Mouse (Mus musculus) heart, embryonic 16.5 days (tissue): ENCODE measurements at regions not wholly inside any gene's neighbourhood (a gene's known extent, or its start where the extent isn't known, plus 50 kb on each side); places are given as distances from the start of the nearest gene placed in this dataset.

Experiments used
- ATAC-seq: fragments of 200-750 bp; cut with Nextera tagmentation; replicated peaks from 2 replicates; pipeline ENCODE4 v1.8.0; 2017; ENCODE audit warnings: moderate number of reproducible peaks; ENCODE audit not compliant: insufficient read depth, low FRiP score; ENCODE audit errors: extremely low read depth
- H3K27ac ChIP-seq: fragments of 300-500 bp; sonication (generic); 2 replicates; pipeline ENCODE4 v1.5.1; 2014; ENCODE audit warnings: mild to moderate bottlenecking, low read length, control low read depth, moderate library complexity
- H3K27me3 ChIP-seq: fragments of 300-500 bp; sonication (generic); 2 replicates; pipeline ENCODE4 v1.6.1; 2014; ENCODE audit warnings: low read length, mixed read lengths; ENCODE audit not compliant: control insufficient read depth, insufficient read depth
- H3K36me3 ChIP-seq: fragments of 300-500 bp; sonication (generic); 2 replicates; pipeline ENCODE4 v1.6.1; 2014; ENCODE audit not compliant: control insufficient read depth, insufficient read depth
- H3K4me1 ChIP-seq: fragments of 300-500 bp; sonication (generic); 2 replicates; pipeline ENCODE4 v1.6.1; 2014; ENCODE audit warnings: low read length, mixed read lengths; ENCODE audit not compliant: control insufficient read depth, insufficient read depth
- H3K4me2 ChIP-seq: fragments of 300-500 bp; sonication (generic); 2 replicates; pipeline ENCODE4 v1.6.1; 2014; ENCODE audit warnings: low read depth, mild to moderate bottlenecking, control low read depth, low read length
- H3K4me3 ChIP-seq: fragments of 300-500 bp; sonication (generic); 2 replicates; pipeline ENCODE4 v1.5.1; 2014; ENCODE audit warnings: mild to moderate bottlenecking, control low read depth, low read length
- H3K9ac ChIP-seq: fragments of 300-500 bp; sonication (generic); 2 replicates; pipeline ENCODE4 v1.6.1; 2014; ENCODE audit warnings: low read length, control low read depth
- H3K9me3 ChIP-seq: fragments of 300-500 bp; sonication (generic); replicated peaks from 2 replicates; pipeline ENCODE4 v1.6.1; 2016; ENCODE audit warnings: low read length; ENCODE audit not compliant: control insufficient read depth
- WGBS: fragments of 180-500 bp; shearing (Covaris S2); extraction: QIAGEN DNeasy Blood & Tissue Kit; methylation state at CpG from one replicate; pipeline ENCODE4 v1.1.7; 2014; 5-methylcytosine and 5-hydroxymethylcytosine counted together

- no peak overlapping the region for H3K4me2 ChIP-seq
- H3K9ac ChIP-seq: no peak overlapping the region
- no peaks in the 10 kb centered on the region for H3K9me3 ChIP-seq
- ATAC-seq: no peak
- WGBS: 73% methylated on average over 6 of the region's 6 CpGs
- H3K4me3 ChIP-seq: no peak overlapping the region
- no peak overlapping the region for H3K27ac ChIP-seq
- H3K36me3 ChIP-seq: no peaks in the 10 kb centered on the region
- no peaks in the 10 kb centered on the region for H3K4me1 ChIP-seq
- H3K27me3 ChIP-seq: no peaks in the 10 kb centered on the region
These were observed 51.2 kb upstream of the Pja2 start for GRCm38 (mm10) chr17:64382894-64383293.

GRCm38 (mm10) chr17:64383600-64383999, 51.9 kb upstream of the Pja2 start:
- 88% methylated on average over 11 of the region's 11 CpGs for WGBS
- Histone ChIP-seq H3K9ac (no peak overlapping the region), H3K9me3 (no peaks in the 10 kb centered on the region), H3K4me3 (no peak overlapping the region), H3K4me2 (no peak overlapping the region), H3K27ac (no peak overlapping the region), H3K4me1 (no peaks in the 10 kb centered on the region), H3K36me3 (no peaks in the 10 kb centered on the region), H3K27me3 (no peaks in the 10 kb centered on the region)
- no peak for ATAC-seq

- H3K27ac ChIP-seq: no peak overlapping the region
- H3K9ac ChIP-seq: no peak overlapping the region
- ATAC-seq: no peak
- no peak overlapping the region for H3K4me3 ChIP-seq
- 93% methylated on average over 1 of the region's 1 CpGs for WGBS
- no peaks in the 10 kb centered on the region for H3K36me3 ChIP-seq
- H3K4me2 ChIP-seq: no peak overlapping the region
- no peaks in the 10 kb centered on the region for H3K4me1 ChIP-seq
- no peaks in the 10 kb centered on the region for H3K27me3 ChIP-seq
- no peaks in the 10 kb centered on the region for H3K9me3 ChIP-seq
These were observed 58.6 kb upstream of the Pja2 start for GRCm38 (mm10) chr17:64390349-64390748.

GRCm38 (mm10) chr17:64397254-64397897, 65.7 kb upstream of the Pja2 start:
- Histone ChIP-seq H3K27ac (no peak overlapping the region), H3K4me3 (peak overlapping the region; percentile 0; the same call in 1 of the 2 replicates), H3K9me3 (no peaks in the 10 kb centered on the region), H3K4me2 (peak overlapping the region; percentile 34; the same call in 1 of the 2 replicates), H3K9ac (no peak overlapping the region), H3K36me3 (no peaks in the 10 kb centered on the region), H3K4me1 (no peaks in the 10 kb centered on the region), H3K27me3 (no peaks in the 10 kb centered on the region)
- ATAC-seq: no peak; the same call in 1 of the 2 replicates
- WGBS: 33% methylated on average over 12 of the region's 12 CpGs

- 72% methylated on average over 9 of the region's 9 CpGs for WGBS
These were observed 66.5 kb upstream of the Pja2 start for GRCm38 (mm10) chr17:64398114-64398692.

GRCm38 (mm10) chr17:64398708-64399107, 67.0 kb upstream of the Pja2 start:
- ATAC-seq: no peak
- Histone ChIP-seq H3K27ac (no peak overlapping the region), H3K4me3 (no peak overlapping the region), H3K4me2 (no peak overlapping the region), H3K9me3 (peaks cover 3% of the 10 kb centered on the region; the same call in 1 of the 2 replicates), H3K4me1 (no peaks in the 10 kb centered on the region), H3K27me3 (no peaks in the 10 kb centered on the region), H3K9ac (no peak overlapping the region), H3K36me3 (no peaks in the 10 kb centered on the region)
- 52% methylated on average over 3 of the region's 3 CpGs for WGBS

More at GRCm38 (mm10) chr17:64398114-64398692, 66.5 kb upstream of the Pja2 start:
- H3K9me3 ChIP-seq: no peaks in the 10 kb centered on the region
- no peaks in the 10 kb centered on the region for H3K36me3 ChIP-seq
- H3K4me1 ChIP-seq: no peaks in the 10 kb centered on the region
- no peaks in the 10 kb centered on the region for H3K27me3 ChIP-seq
- no peak overlapping the region for H3K27ac ChIP-seq
- H3K4me3 ChIP-seq: no peak overlapping the region
- no peak overlapping the region for H3K9ac ChIP-seq
- no peak for ATAC-seq
- no peak overlapping the region for H3K4me2 ChIP-seq

- ATAC-seq: no peak
- no peaks in the 10 kb centered on the region for H3K27me3 ChIP-seq
- no peaks in the 10 kb centered on the region for H3K4me1 ChIP-seq
- WGBS: 66% methylated on average over 5 of the region's 5 CpGs
- H3K4me3 ChIP-seq: no peak overlapping the region
- no peak overlapping the region for H3K9ac ChIP-seq
- H3K27ac ChIP-seq: no peak overlapping the region
- no peaks in the 10 kb centered on the region for H3K36me3 ChIP-seq
- peaks cover 3% of the 10 kb centered on the region; the same call in 1 of the 2 replicates for H3K9me3 ChIP-seq
- no peak overlapping the region for H3K4me2 ChIP-seq
These were observed 75.1 kb upstream of the Pja2 start for GRCm38 (mm10) chr17:64406742-64407254.

GRCm38 (mm10) chr17:64407255-64408011, 75.7 kb upstream of the Pja2 start:
- WGBS: 57% methylated on average over 13 of the region's 13 CpGs
- no peak for ATAC-seq

GRCm38 (mm10) chr17:64425811-64426210, 94.1 kb upstream of the Pja2 start:
- no peak for ATAC-seq
- H3K9ac ChIP-seq: no peak overlapping the region

More at GRCm38 (mm10) chr17:64407255-64408011, 75.7 kb upstream of the Pja2 start:
- Histone ChIP-seq H3K9me3 (peaks cover 3% of the 10 kb centered on the region; the same call in 1 of the 2 replicates), H3K27me3 (no peaks in the 10 kb centered on the region), H3K36me3 (no peaks in the 10 kb centered on the region), H3K4me2 (no peak overlapping the region), H3K9ac (no peak overlapping the region), H3K4me3 (no peak overlapping the region), H3K4me1 (no peaks in the 10 kb centered on the region), H3K27ac (no peak overlapping the region)

More at GRCm38 (mm10) chr17:64425811-64426210, 94.1 kb upstream of the Pja2 start:
- no peaks in the 10 kb centered on the region for H3K27me3 ChIP-seq
- no peak overlapping the region for H3K4me3 ChIP-seq
- no peak overlapping the region for H3K27ac ChIP-seq
- H3K4me1 ChIP-seq: peaks cover 5% of the 10 kb centered on the region
- no peaks in the 10 kb centered on the region for H3K9me3 ChIP-seq
- 67% methylated on average over 1 of the region's 1 CpGs for WGBS
- H3K36me3 ChIP-seq: no peaks in the 10 kb centered on the region
- H3K4me2 ChIP-seq: no peak overlapping the region
